Comparison of ENCODE assay signal across 21 mouse cellular contexts in genomic region chr6:120795422-120796086, GRCm38 (mm10). TPM values are rescaled to one million over a fixed set of nuclear protein-coding genes. Genes with fewer than 3 reads are reported as not detected.
A peak's percentile ranks its signal among the peaks of the same experiment; 100 is the strongest.
DNase-seq lines count a peak whose midpoint lies in the region; ATAC-seq and TF ChIP-seq lines count a peak whose summit lies in the region.
"Had no signal": no experiment of that assay in that cellular context is flagged by ENCODE, and none has a peak within 500 bp of the region (broad histone marks: within the 10 kb centered on the region; RNA-seq: fewer than 3 reads in every experiment).

No protein-coding gene starts in this region.

- TF ChIP-seq CTCF in cerebellum, adult 2 months (IDR thresholded peaks at IDR 0.05; ENCODE audit: borderline replicate concordance, insufficient read depth, low read depth, low read length), result no peak

- no peak overlapping the region for H3K4me3 ChIP-seq in cerebellum, adult 2 months (replicated peaks; ENCODE audit: insufficient read depth, low read depth, low read length)
- no peak overlapping the region for H3K4me3 ChIP-seq in midbrain, embryonic 10.5 days
- H3K4me3 ChIP-seq: forebrain, embryonic 12.5 days; heart, embryonic 10.5 days; hindbrain, embryonic 13.5 days; limb, embryonic 12.5 days had no signal

- no peak for TF ChIP-seq POLR2A in cerebellum, adult 2 months (IDR thresholded peaks at IDR 0.05; ENCODE audit: borderline replicate concordance, insufficient read depth, low read length)

- peaks cover 29% of the 10 kb centered on the region for H3K4me1 ChIP-seq in cerebellum, adult 2 months (ENCODE audit: control insufficient read depth, insufficient read depth, low read length)
- no peaks in the 10 kb centered on the region for H3K4me1 ChIP-seq in midbrain, embryonic 10.5 days
- H3K4me1 ChIP-seq: forebrain, embryonic 12.5 days had no signal

- H3K9me3 ChIP-seq in midbrain, embryonic 10.5 days (replicated peaks), result no peaks in the 10 kb centered on the region
- H3K9me3 ChIP-seq: forebrain, embryonic 12.5 days; heart, embryonic 10.5 days; hindbrain, embryonic 13.5 days; limb, embryonic 12.5 days had no signal

- 0 out of 2 replicates have a peak overlapping the region, but pooled peaks have one; percentile 11 for H3K27ac ChIP-seq in cerebellum, adult 2 months (ENCODE audit: insufficient read depth, low read length)
- H3K27ac ChIP-seq in midbrain, embryonic 10.5 days (replicated peaks), result no peak overlapping the region
- H3K27ac ChIP-seq: forebrain, embryonic 12.5 days; heart, embryonic 10.5 days; hindbrain, embryonic 13.5 days; limb, embryonic 12.5 days had no signal

- no peak for DNase-seq in cerebellum, adult 2 months
- DNase-seq in cerebellum, adult 8-10 months, result no peak
- DNase-seq in MEL-GATA-1-ER (ENCODE audit: extremely low read depth, low read depth), result peak; percentile 68
- peak; percentile 42 for DNase-seq in gastrocnemius, postnatal 25 days
- no peak for DNase-seq in adrenal gland, postnatal 10 days
- DNase-seq in midbrain, embryonic 10.5 days (ENCODE audit: low spot score), result no peak
- no peak for DNase-seq in cerebellum, postnatal 4 days (ENCODE audit: low spot score in 2 of 2)
- DNase-seq: cerebellum, postnatal 10 days; heart, postnatal 10 days; kidney, adult 9 months; lung, adult 2 months; lung, postnatal 4 days; thymus, postnatal 4 days had no signal

- ATAC-seq in megakaryocyte-erythroid progenitor cell, adult 5-6 weeks (replicated peaks; ENCODE audit: low FRiP score, low TSS enrichment, poor library complexity, severe bottlenecking), result peak; percentile 30; the same call in 1 of the 2 replicates
- ATAC-seq: activated CD4-positive, CD25-positive, alpha-beta regulatory T cell, adult 4 months; midbrain, embryonic 16.5 days; Patski had no signal

- H3K27me3 ChIP-seq in cerebellum, adult 2 months (ENCODE audit: control insufficient read depth, insufficient read depth, low read length), result no peaks in the 10 kb centered on the region
- no peaks in the 10 kb centered on the region for H3K27me3 ChIP-seq in midbrain, embryonic 10.5 days (ENCODE audit: low read depth, poor library complexity, severe bottlenecking)
- H3K27me3 ChIP-seq: forebrain, embryonic 12.5 days; hindbrain, embryonic 13.5 days; limb, embryonic 12.5 days; Patski had no signal

- WGBS in cerebellum, adult 2 months, result 62% methylated on average over 5 of the region's 5 CpGs
- WGBS in midbrain, embryonic 10.5 days, result 91% methylated on average over 5 of the region's 5 CpGs

- H3K36me3 ChIP-seq in midbrain, embryonic 10.5 days, result peaks cover 95% of the 10 kb centered on the region

RNA-seq across cellular contexts. Expression of gene Slc25a18, which starts 22.2 kb away (rescaled TPM):
- polyA plus RNA-seq in cerebellum, adult 2 months (2012; rRNA removed), result 102 and 113 TPM in 2 replicates
- total RNA-seq in gastrocnemius, postnatal 25 days (2021), result under 1 TPM in 1 of 2 experiments, not detected in 1; 0.13 TPM
- total RNA-seq in megakaryocyte-erythroid progenitor cell, adult 5-6 weeks (2014; fragmentation: Nextera tagmentation), result not detected in 2 replicates
- not detected in 2 replicates for total RNA-seq in megakaryocyte-erythroid progenitor cell, adult 5-6 weeks (2017)
- total RNA-seq in adrenal gland, postnatal 10 days (2021), result under 1 TPM; 0.75 to 0.91 TPM
- 0.35 and 1.2 TPM in 2 replicates for polyA plus RNA-seq in midbrain, embryonic 10.5 days (2016; fragmentation: Nextera tagmentation; extraction: Ambion mirVana)
- polyA plus RNA-seq: limb, embryonic 12.5 days had no signal

RNA-seq across cellular contexts. Expression of gene Atp6v1e1, which starts 27.0 kb away (rescaled TPM):
- polyA plus RNA-seq in cerebellum, adult 2 months (2012; rRNA removed), result 528 and 558 TPM in 2 replicates
- 100 to 1,000 TPM; 114 to 127 TPM for total RNA-seq in gastrocnemius, postnatal 25 days (2021)
- total RNA-seq in megakaryocyte-erythroid progenitor cell, adult 5-6 weeks (2014; fragmentation: Nextera tagmentation), result 73.8 and 94.9 TPM in 2 replicates
- total RNA-seq in megakaryocyte-erythroid progenitor cell, adult 5-6 weeks (2017), result 87.9 and 98.2 TPM in 2 replicates
- total RNA-seq in adrenal gland, postnatal 10 days (2021), result 100 to 1,000 TPM; 225 to 226 TPM
- 123 and 133 TPM in 2 replicates for polyA plus RNA-seq in midbrain, embryonic 10.5 days (2016; fragmentation: Nextera tagmentation; extraction: Ambion mirVana)

RNA-seq across cellular contexts. Expression of gene Bcl2l13, which starts 40.5 kb away (rescaled TPM):
- polyA plus RNA-seq in cerebellum, adult 2 months (2012; rRNA removed), result 24.0 and 25.0 TPM in 2 replicates
- total RNA-seq in gastrocnemius, postnatal 25 days (2021), result 10 to 100 TPM; 63.9 to 64.8 TPM
- 41.4 and 52.2 TPM in 2 replicates for total RNA-seq in megakaryocyte-erythroid progenitor cell, adult 5-6 weeks (2014; fragmentation: Nextera tagmentation)
- total RNA-seq in megakaryocyte-erythroid progenitor cell, adult 5-6 weeks (2017), result 28.8 and 42.0 TPM in 2 replicates
- total RNA-seq in adrenal gland, postnatal 10 days (2021), result 10 to 100 TPM; 91.5 to 95.8 TPM
- polyA plus RNA-seq in midbrain, embryonic 10.5 days (2016; fragmentation: Nextera tagmentation; extraction: Ambion mirVana), result 46.6 and 48.9 TPM in 2 replicates

Comparison
In these comparisons a context has a peak if more than half of its experiments do, and no peak if none do; other contexts are left out.
1. DNase-seq: peak in MEL-GATA-1-ER (single experiment) and gastrocnemius, postnatal 25 days (single experiment); none in cerebellum, adult 2 months (0 of 2), cerebellum, adult 8-10 months (single experiment), adrenal gland, postnatal 10 days (single experiment), midbrain, embryonic 10.5 days (single experiment) and cerebellum, postnatal 4 days (0 of 2).